Mouse (Mus musculus) forebrain, embryonic 10.5 days (tissue): ENCODE data around the gene Hdac6. TPM values are rescaled to one million over a fixed set of nuclear protein-coding genes. Genes with fewer than 3 reads are reported as not detected.
"Not testable (repeated sequence)": the region's sequence is repeated elsewhere in the genome, so short reads cannot be mapped to it uniquely, and the experiment has no call there.

Experiments used
- DNase-seq: peaks from one replicate; pipeline ENCODE4 v3.0.0-alpha.2; 2017; ENCODE audit warnings: low spot score; ENCODE audit errors: extremely low spot score
- H3K27ac ChIP-seq: fragments of 300-500 bp; sonication (generic); 2 replicates; pipeline ENCODE4 v1.5.1; 2016; ENCODE audit warnings: mild to moderate bottlenecking
- H3K27me3 ChIP-seq: fragments of 300-500 bp; sonication (generic); 2 replicates; pipeline ENCODE4 v1.6.1; 2016; ENCODE audit warnings: mild to moderate bottlenecking; ENCODE audit not compliant: poor library complexity, severe bottlenecking
- H3K36me3 ChIP-seq: fragments of 300-500 bp; sonication (generic); replicated peaks from 2 replicates; pipeline ENCODE4 v1.6.1; 2016; ENCODE audit warnings: mild to moderate bottlenecking, moderate library complexity
- H3K4me1 ChIP-seq: fragments of 300-500 bp; sonication (generic); 2 replicates; pipeline ENCODE4 v1.6.1; 2016
- H3K4me3 ChIP-seq: fragments of 300-500 bp; sonication (generic); 2 replicates; pipeline ENCODE4 v1.5.1; 2016; ENCODE audit warnings: mild to moderate bottlenecking, moderate library complexity
- H3K9me3 ChIP-seq: fragments of 300-500 bp; sonication (generic); 2 replicates; pipeline ENCODE4 v1.6.1; 2016; ENCODE audit warnings: mild to moderate bottlenecking, moderate library complexity
- WGBS: fragments of 180-500 bp; shearing (Covaris S2); methylation state at CpG from one replicate; pipeline ENCODE4 v1.1.7; 2016; 5-methylcytosine and 5-hydroxymethylcytosine counted together
- polyA plus RNA-seq: library from polyadenylated mRNA; unstranded; fragments of >200 nt; fragmentation: Nextera tagmentation; extraction: Ambion mirVana; gene quantifications from 2 replicates; pipeline ENCODE4 v1.2.1, GENCODE M21; 2016

Gene Hdac6
- polyA plus RNA-seq, 1 experiment from 2014 or later = 75.6 TPM

DNA sequence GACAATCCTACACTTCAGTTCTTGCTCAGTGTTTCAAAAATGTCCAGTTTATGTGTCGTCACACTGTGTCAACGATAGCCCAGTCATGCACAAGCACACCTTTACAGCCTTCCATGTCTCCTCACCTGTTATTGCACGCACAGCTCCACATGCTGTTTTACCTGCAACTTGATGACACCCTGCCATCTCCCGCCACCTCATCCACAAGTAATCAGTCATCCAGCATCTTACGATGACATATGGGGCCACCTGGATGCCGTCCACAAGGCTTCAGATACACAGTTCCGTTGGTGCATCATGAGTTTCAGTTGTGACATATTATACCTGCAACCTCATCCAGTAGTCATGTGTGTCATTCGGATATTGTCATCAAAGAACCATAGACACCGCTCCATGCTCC is 11.2 kb upstream of the Hdac6 start:
- H3K9me3 ChIP-seq = 0 out of 2 replicates have a peak, but pooled peaks cover 3% of the 10 kb centered on the region
- WGBS = 92% methylated on average over 9 of the region's 9 CpGs
- H3K4me1 ChIP-seq = no peaks in the 10 kb centered on the region
- H3K36me3 ChIP-seq = no peaks in the 10 kb centered on the region
- H3K27me3 ChIP-seq = no peaks in the 10 kb centered on the region
- no peak for DNase-seq
- no peak overlapping the region for H3K27ac ChIP-seq
- H3K4me3 ChIP-seq = no peak overlapping the region

DNA sequence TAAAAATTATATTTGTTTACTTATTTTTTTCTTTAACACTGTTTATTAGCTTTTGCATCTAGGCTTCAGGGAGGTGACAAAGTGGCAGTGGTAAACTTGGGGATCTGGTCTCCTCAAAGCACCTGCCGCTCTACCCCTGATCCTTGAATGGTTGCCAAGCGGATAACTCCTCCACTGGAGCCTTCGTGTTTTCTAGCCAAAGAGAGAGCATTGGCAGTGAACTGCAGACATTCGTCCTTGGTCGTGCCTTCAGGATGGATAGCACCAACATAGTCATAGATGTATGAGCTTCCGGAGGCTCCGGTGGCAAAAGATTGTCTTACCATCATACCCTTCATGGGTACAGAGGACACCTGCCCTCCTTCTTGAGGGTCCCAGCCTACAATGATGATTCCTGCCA is 2.4 kb upstream of the Hdac6 start:
- Histone ChIP-seq H3K36me3 (0 out of 2 replicates have a peak, but pooled peaks cover 6% of the 10 kb centered on the region), H3K4me1 (peaks cover 17% of the 10 kb centered on the region), H3K27ac (no peak overlapping the region), H3K9me3 (peaks cover 5% of the 10 kb centered on the region; the same call in 1 of the 2 replicates), H3K4me3 (no peak overlapping the region), H3K27me3 (no peaks in the 10 kb centered on the region)
- WGBS = 95% methylated on average over 7 of the region's 7 CpGs
- DNase-seq = no peak

DNA sequence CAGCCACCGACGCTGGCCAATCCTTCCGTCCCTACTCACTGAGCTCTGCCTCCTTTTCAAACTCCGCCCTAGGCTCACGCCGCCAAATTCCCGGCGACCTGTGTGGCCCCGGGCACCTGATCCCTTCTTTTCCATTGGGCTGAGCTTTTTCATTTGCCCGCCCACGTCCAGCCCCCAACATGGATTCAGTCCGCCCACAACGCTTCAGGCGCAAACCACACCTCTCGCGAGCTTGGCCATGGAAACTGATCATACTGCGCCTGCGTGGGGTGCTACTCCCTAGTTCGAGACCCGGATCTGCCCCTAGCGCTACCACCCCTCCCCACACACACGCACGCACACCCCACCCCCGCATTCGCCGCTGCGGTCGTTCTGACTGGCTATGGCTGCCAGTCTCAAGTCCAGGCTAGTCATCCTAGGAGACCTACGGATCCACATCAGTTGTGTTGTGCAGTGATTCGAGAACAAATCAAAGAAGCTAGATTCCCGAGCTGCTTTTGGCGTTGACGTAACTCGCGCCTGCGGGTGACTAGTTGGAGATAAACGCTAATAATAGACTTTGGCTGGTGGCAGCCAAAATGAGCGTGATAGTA is 307 bp upstream of the Hdac6 start:
- H3K4me1 ChIP-seq = peaks cover 17% of the 10 kb centered on the region
- peak overlapping the region; percentile 58 for H3K4me3 ChIP-seq
- 15% methylated on average over 38 of the region's 38 CpGs for WGBS
- peaks cover 5% of the 10 kb centered on the region; the same call in 1 of the 2 replicates for H3K9me3 ChIP-seq
- DNase-seq = peak; percentile 92
- peak overlapping the region; percentile 85 for H3K27ac ChIP-seq
- no peaks in the 10 kb centered on the region for H3K27me3 ChIP-seq
- peaks cover 24% of the 10 kb centered on the region for H3K36me3 ChIP-seq

DNA sequence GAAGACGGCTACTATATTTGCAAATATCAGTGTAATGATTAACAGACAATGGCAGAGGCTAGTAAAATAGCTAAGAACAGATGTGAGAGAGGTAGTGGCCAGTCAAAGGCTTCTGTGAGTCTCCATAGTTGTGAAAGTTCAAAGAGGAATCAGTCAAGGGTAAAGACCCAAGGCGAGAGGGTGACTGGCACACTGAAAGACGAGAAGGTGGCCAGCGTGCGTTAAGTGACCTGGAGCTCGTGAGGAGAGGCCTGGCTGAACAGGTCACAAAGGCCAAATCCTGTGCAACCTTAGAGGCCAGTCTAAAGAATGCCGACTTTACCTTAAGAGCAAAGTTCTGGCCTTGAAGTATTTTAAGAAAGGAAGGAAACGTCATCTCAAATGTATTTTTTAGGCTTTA is 2.1 kb downstream of the Hdac6 start:
- Histone ChIP-seq H3K27ac (no peak overlapping the region), H3K4me3 (no peak overlapping the region), H3K36me3 (peaks cover 38% of the 10 kb centered on the region), H3K27me3 (no peaks in the 10 kb centered on the region), H3K9me3 (peaks cover 5% of the 10 kb centered on the region; the same call in 1 of the 2 replicates), H3K4me1 (peaks cover 8% of the 10 kb centered on the region)
- no peak for DNase-seq
- WGBS = 71% methylated on average over 8 of the region's 8 CpGs

DNA sequence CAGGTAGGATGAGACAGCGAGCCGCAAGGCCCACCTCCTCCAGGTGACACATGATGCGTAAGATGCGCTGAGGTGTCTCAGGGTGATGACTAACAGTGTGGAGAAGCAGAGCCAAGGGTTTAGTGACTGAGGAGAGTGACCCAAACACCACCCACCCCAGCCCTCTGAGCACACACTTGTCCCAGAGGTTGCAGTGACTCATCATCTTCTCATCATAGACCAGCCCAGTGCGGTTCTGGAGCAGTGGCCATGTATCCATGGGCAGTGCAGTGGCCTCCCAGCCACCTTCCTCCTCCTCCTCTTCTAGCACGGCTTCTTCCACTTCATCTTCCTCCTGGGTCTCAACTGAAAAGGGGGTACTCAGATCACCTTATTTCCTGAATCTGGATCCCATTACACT is 10.0 kb downstream of the Hdac6 start:
- Histone ChIP-seq H3K4me1 (no peaks in the 10 kb centered on the region), H3K9me3 (no peaks in the 10 kb centered on the region; the same call in 1 of the 2 replicates), H3K36me3 (peaks cover 88% of the 10 kb centered on the region), H3K27me3 (no peaks in the 10 kb centered on the region), H3K27ac (no peak overlapping the region), H3K4me3 (no peak overlapping the region)
- WGBS = 94% methylated on average over 6 of the region's 6 CpGs
- no peak for DNase-seq

DNA sequence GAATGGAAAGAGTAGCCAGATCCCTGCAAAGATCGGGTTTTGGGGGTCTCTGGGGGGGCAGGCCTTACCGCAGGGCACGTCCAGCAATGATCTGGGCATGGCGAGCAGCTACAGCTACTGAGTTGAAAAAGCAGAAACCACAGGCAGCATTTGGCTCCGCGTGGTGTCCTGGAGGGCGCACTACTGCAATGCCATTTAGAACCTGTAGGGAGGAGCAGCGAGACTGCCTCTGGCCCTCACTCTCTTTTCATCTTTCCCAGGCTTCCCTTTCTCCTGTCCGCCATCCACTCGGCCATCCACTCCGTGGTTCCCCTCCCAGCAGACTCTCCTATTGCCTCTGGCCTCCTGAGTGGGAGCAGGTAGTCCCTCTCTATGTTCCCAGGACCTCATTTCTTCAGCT is 10.8 kb downstream of the Hdac6 start:
- no peaks in the 10 kb centered on the region for H3K27me3 ChIP-seq
- 65% methylated on average over 11 of the region's 11 CpGs for WGBS
- no peak overlapping the region for H3K27ac ChIP-seq
- H3K9me3 ChIP-seq = no peaks in the 10 kb centered on the region; the same call in 1 of the 2 replicates
- H3K36me3 ChIP-seq = peaks cover 92% of the 10 kb centered on the region
- no peak overlapping the region for H3K4me3 ChIP-seq
- H3K4me1 ChIP-seq = no peaks in the 10 kb centered on the region
- DNase-seq = no peak

DNA sequence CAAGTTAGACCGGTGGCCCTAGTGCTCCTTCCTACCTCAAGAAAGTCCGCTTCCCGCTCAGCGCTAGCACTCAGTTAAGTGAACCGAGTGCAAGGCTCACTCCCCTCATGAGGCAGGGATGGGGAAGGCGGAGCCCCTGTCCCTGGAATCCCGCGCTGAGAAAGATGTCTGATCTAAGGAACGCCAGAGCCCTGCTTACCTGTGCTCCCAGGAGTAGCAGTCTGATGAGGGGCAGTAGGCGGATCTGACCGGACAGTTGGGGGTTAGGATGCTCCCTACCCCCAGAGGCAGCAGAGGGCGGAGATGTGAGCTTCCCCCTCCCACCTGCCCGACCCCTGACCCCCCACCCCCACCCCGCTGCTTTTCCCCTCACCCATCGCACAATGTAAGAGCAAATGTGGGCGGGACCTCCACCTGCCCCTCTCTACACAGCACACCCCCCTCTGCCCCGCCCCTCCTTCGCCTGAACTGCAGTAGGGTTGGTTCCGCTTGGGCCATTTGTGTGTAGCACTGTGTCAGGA is 19.4 kb downstream of the Hdac6 start, which contains the start of gene Eras:
Gene Eras (minus strand): TSS at position 338 of the 521 bp plus-strand sequence.
- DNase-seq = no peak
- WGBS = 14% methylated on average over 19 of the region's 19 CpGs
- peaks cover 45% of the 10 kb centered on the region for H3K36me3 ChIP-seq
- peaks cover 6% of the 10 kb centered on the region; the same call in 1 of the 2 replicates for H3K9me3 ChIP-seq
- H3K27me3 ChIP-seq = peaks cover 60% of the 10 kb centered on the region
- H3K27ac ChIP-seq = no peak within 1 kb of the TSS
- H3K4me1 ChIP-seq = 0 out of 2 replicates have a peak, but pooled peaks cover 15% of the 10 kb centered on the region
- peak within 1 kb of the TSS; percentile 19 for H3K4me3 ChIP-seq

DNA sequence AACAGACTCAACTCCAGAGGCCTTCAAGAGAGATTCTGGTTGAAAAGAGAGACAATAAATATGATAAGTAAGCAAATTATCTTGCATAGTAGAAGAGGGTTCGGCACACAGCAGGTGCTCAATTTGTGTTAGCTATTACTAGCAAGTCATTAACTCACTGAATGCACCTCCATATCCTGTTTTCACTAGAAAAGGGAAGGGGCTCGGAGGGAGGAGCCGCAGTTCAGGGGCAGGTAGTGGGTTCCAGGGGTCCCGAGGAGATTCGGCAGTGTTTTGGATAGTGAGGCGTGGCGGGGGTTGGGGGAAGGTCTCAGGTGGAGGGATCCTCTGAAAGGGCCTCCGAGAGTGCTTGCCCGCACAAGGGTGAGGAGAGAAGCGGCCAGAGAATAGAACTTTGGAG is 20.6 kb downstream of the Hdac6 start:
- H3K27me3 ChIP-seq = peaks cover 72% of the 10 kb centered on the region
- H3K36me3 ChIP-seq = peaks cover 33% of the 10 kb centered on the region
- peak overlapping the region; percentile 19; the same call in 1 of the 2 replicates for H3K4me3 ChIP-seq
- DNase-seq = peak; percentile 22
- peaks cover 6% of the 10 kb centered on the region; the same call in 1 of the 2 replicates for H3K9me3 ChIP-seq
- peaks cover 24% of the 10 kb centered on the region for H3K4me1 ChIP-seq
- H3K27ac ChIP-seq = no peak overlapping the region
- 13% methylated on average over 10 of the region's 10 CpGs for WGBS

DNA sequence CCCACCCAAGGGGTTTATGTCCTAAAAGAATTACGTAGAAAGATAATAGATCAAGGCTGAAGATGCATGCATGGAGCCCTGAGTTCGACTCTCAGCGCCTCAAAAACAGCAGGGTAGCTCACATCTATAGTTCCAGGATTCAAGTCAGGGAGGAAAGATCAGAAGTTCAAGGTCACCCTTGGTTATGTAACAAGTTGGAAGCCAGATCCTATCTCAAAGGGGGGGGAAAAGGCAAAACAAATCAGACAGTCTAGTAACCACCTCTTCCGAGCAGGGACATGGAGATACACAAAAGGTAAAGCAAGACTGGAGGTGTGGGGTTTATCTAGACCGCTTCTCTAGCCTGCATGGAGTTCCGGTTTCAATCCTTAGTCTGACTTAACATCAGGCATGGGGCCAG is 21.4 kb downstream of the Hdac6 start:
- WGBS = 78% methylated on average over 6 of the region's 6 CpGs
- H3K4me1 ChIP-seq = peaks cover 28% of the 10 kb centered on the region
- peaks cover 24% of the 10 kb centered on the region for H3K36me3 ChIP-seq
- DNase-seq = no peak
- H3K27ac ChIP-seq = no peak overlapping the region
- H3K4me3 ChIP-seq = no peak overlapping the region
- H3K27me3 ChIP-seq = peaks cover 80% of the 10 kb centered on the region
- peaks cover 6% of the 10 kb centered on the region; the same call in 1 of the 2 replicates for H3K9me3 ChIP-seq

DNA sequence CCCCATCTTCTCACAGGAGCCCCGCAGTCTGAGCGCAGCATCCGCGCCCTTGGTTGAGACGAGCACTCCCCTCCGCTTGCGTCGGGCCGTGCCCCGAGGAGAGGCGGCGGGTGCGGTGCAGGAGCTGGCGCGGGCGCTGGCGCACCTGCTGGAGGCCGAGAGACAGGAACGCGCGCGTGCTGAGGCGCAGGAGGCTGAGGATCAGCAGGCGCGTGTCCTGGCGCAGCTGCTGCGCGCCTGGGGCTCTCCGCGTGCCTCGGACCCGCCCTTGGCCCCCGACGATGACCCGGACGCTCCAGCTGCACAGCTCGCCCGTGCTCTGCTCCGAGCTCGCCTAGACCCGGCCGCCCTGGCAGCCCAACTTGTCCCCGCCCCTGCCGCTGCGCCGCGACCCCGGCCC is 25.7 kb downstream of the Hdac6 start:
- DNase-seq = peak; percentile 27
- Histone ChIP-seq H3K4me3 (peak overlapping the region; percentile 46), H3K9me3 (no peaks in the 10 kb centered on the region), H3K4me1 (peaks cover 30% of the 10 kb centered on the region), H3K27me3 (peaks cover 75% of the 10 kb centered on the region), H3K27ac (peak overlapping the region; percentile 40; the same call in 1 of the 2 replicates), H3K36me3 (no peaks in the 10 kb centered on the region)
- WGBS = 19% methylated on average over 48 of the region's 48 CpGs

DNA sequence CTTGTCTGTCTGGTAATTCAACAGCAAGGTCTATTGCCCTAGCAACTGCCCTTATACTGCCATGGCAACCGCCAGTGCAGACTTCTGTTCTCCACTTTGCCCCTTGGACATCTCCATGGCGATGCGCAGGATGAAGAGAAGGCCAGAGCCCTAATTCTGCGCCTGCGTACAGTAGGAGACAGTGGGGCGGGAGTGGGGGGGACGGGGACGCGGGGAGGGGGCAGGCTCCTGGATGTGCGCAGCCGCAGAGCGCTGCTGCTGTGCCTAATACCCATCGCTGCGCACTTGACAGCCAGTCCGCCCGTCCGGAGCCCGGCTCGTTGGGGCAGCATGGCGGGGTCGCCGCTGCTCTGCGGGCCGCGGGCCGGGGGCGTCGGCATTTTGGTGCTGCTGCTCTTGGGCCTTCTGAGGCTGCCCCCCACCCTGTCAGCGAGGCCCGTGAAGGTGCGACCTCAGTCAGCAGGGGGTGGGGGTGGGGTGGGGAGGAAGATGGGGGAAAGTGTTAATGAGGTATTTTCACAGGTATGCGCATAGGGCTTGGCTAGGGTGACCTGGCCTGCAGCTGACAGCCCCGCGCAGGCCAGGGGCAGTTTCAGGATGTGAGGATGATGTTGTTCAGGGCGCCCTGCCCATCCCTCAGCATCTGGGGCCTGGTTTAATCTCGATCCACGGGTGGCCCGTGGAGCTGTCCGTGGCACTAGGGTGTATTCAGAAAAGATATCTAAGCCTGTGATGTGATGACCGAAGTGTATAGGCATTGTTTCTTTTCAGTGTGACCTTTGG is 27.9 kb downstream of the Hdac6 start, which contains the start of gene Pcsk1n:
Gene Pcsk1n (plus strand): TSS at position 222 of the 783 bp plus-strand sequence.
- H3K4me3 ChIP-seq = peak within 1 kb of the TSS; percentile 51
- peaks cover 53% of the 10 kb centered on the region for H3K27me3 ChIP-seq
- 10% methylated on average over 40 of the region's 40 CpGs for WGBS
- H3K9me3 ChIP-seq = no peaks in the 10 kb centered on the region
- H3K27ac ChIP-seq = peak within 1 kb of the TSS; percentile 73
- peak; percentile 51 for DNase-seq
- H3K4me1 ChIP-seq = peaks cover 30% of the 10 kb centered on the region
- no peaks in the 10 kb centered on the region for H3K36me3 ChIP-seq

DNA sequence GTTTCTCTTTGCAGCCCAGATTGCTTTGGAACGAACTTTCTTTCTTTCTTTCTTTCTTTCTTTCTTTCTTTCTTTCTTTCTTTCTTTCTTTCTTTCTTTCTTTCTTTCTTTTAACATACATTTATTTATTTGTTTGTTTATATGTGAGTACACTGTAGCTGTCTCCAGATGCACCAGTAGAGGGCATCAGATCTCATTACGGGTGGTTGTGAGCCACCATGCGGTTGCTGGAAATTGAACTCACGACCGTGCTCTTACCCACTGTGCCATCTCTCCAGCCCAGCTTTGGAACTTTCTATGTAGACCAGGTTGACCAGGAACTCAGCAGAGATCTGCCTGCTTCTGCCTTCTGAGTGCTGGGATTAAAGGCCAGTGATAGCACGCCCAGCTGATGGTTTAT is 29.7 kb downstream of the Hdac6 start:
- not testable (repeated sequence) for H3K27ac ChIP-seq, H3K36me3 ChIP-seq, DNase-seq, H3K9me3 ChIP-seq, H3K4me3 ChIP-seq
- peaks cover 29% of the 10 kb centered on the region for H3K4me1 ChIP-seq
- H3K27me3 ChIP-seq = peaks cover 34% of the 10 kb centered on the region
- WGBS = 75% methylated on average over 6 of the region's 6 CpGs

DNA sequence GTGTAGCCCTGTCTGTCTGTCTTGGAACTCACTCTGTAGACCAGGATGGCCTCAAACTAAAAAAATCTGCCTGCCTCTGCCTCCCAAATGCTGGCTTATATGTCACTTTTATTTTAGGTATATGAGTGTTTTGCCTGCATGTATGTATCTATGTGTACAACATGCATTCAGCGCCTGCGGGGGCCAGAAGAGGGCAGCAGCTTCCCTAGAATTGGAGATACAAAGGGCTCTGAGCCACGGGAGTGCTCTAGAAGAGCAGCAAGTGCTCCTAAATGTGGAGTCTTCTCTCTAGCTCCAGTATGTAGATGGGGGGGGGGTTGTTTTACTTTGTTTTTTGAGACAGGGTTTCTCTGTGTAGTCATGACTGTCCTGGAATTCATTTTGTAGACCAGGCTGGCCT is 32.0 kb downstream of the Hdac6 start:
- 29% methylated on average over 3 of the region's 3 CpGs for WGBS
- not testable (repeated sequence) for H3K36me3 ChIP-seq, DNase-seq, H3K4me3 ChIP-seq, H3K9me3 ChIP-seq, H3K27ac ChIP-seq
- peaks cover 15% of the 10 kb centered on the region for H3K4me1 ChIP-seq
- peaks cover 11% of the 10 kb centered on the region for H3K27me3 ChIP-seq
